Mouse (Mus musculus): Measurements from ENCODE around the gene Cerkl.

GRCm38 (mm10) chr2:79443861-79444620 lies 12.5 kb downstream of the Cerkl start:
- TF ChIP-seq CTCF (IDR thresholded peaks at IDR 0.05; ENCODE audit: control insufficient read depth, insufficient read depth, insufficient read length) (no peak), MYOD1 (IDR thresholded peaks at IDR 0.05; ENCODE audit: control insufficient read depth, insufficient read length, low read depth) (no peak), CEBPB (IDR thresholded peaks at IDR 0.05; ENCODE audit: low read depth) (no peak)

Data from C2C12 (cell line).